8 mouse cellular contexts compared by ENCODE assay signal in the genomic region with DNA sequence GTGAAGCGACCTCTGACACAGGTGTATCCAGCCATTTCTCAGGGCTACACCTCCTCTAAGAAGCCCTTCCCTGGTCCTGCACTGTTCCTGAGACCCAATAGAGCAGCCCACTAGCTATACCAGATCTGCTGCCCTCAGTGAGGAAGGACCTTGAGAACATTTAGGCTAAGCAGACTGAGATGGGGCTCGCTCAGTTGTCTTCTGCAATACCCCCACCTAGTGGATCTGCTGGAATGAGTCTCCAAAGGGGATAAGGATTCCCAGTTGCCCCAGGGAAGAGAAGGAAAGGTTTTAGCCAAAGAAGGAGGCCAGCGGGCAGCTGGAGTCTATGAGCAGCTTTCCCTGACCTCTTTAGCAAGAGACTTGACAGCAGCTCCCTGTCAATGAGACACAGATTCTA. TPM values are rescaled to one million over a fixed set of nuclear protein-coding genes. Genes with fewer than 3 reads are reported as not detected.
A peak's percentile ranks its signal among the peaks of the same experiment; 100 is the strongest.
DNase-seq lines count a peak whose midpoint lies in the region; ATAC-seq lines count a peak whose summit lies in the region.

No protein-coding gene starts in this region.

- H3K4me3 ChIP-seq in hindbrain, embryonic 11.5 days (ENCODE audit: low read depth, low read length), result no peak overlapping the region
- no peak overlapping the region for H3K4me3 ChIP-seq in hindbrain, embryonic 12.5 days

- no peaks in the 10 kb centered on the region for H3K9me3 ChIP-seq in hindbrain, embryonic 11.5 days (ENCODE audit: control insufficient read depth, low read length)
- no peaks in the 10 kb centered on the region for H3K9me3 ChIP-seq in hindbrain, embryonic 12.5 days (replicated peaks)

- H3K27me3 ChIP-seq in hindbrain, embryonic 11.5 days (ENCODE audit: control insufficient read depth, insufficient read depth, low read length), result no peaks in the 10 kb centered on the region
- H3K27me3 ChIP-seq in hindbrain, embryonic 12.5 days, result no peaks in the 10 kb centered on the region

- no peak; the same call in 1 of the 2 replicates for ATAC-seq in hindbrain, embryonic 11.5 days (ENCODE audit: low FRiP score)
- ATAC-seq in hindbrain, embryonic 12.5 days (ENCODE audit: low FRiP score), result no peak
- ATAC-seq in megakaryocyte, adult 5-6 weeks (ENCODE audit: poor library complexity, severe bottlenecking), result no peak

- no peak overlapping the region for H3K9ac ChIP-seq in hindbrain, embryonic 11.5 days (ENCODE audit: low read depth, low read length)
- H3K9ac ChIP-seq in hindbrain, embryonic 12.5 days, result no peak overlapping the region

- 56% methylated on average over 3 of the region's 3 CpGs for WGBS in hindbrain, embryonic 11.5 days
- WGBS in hindbrain, embryonic 12.5 days, result 54% methylated on average over 3 of the region's 3 CpGs

- no peaks in the 10 kb centered on the region for H3K36me3 ChIP-seq in hindbrain, embryonic 11.5 days (ENCODE audit: control insufficient read depth, insufficient read depth, low read length)
- H3K36me3 ChIP-seq in hindbrain, embryonic 12.5 days, result no peaks in the 10 kb centered on the region

- H3K4me2 ChIP-seq in hindbrain, embryonic 11.5 days (replicated peaks; ENCODE audit: low read depth, low read length), result no peak overlapping the region
- no peak overlapping the region for H3K4me2 ChIP-seq in hindbrain, embryonic 12.5 days (replicated peaks)

- H3K4me1 ChIP-seq in hindbrain, embryonic 11.5 days (replicated peaks; ENCODE audit: control insufficient read depth, insufficient read depth, low read length), result no peaks in the 10 kb centered on the region
- no peaks in the 10 kb centered on the region for H3K4me1 ChIP-seq in hindbrain, embryonic 12.5 days

- DNase-seq in hindbrain, embryonic 11.5 days (ENCODE audit: low spot score), result peak; percentile 42
- peak; percentile 28 for DNase-seq in ZHBTc4 (ENCODE audit: low read depth, low spot score)
- DNase-seq in frontal cortex, adult 2 months (ENCODE audit: extremely low spot score in 1 of 2, low spot score in 1 of 2), result peak; percentile 14 to 79
- DNase-seq in left cerebral cortex, adult 18-20 months (ENCODE audit: low spot score in 2 of 2), result peak; percentile 35 to 55
- DNase-seq in retina, postnatal 1 day, result peak; percentile 75
- no peak for DNase-seq in gastrocnemius, postnatal 4 days (ENCODE audit: low spot score in 2 of 2)

- no peak overlapping the region for H3K27ac ChIP-seq in hindbrain, embryonic 11.5 days (ENCODE audit: low read depth, low read length)
- no peak overlapping the region for H3K27ac ChIP-seq in hindbrain, embryonic 12.5 days

RNA-seq across cellular contexts. Expression of gene Lgi2, which starts 42.1 kb away (rescaled TPM):
- 1.5 TPM in 2 replicates for polyA plus RNA-seq in hindbrain, embryonic 11.5 days (2014; fragmentation: Nextera tagmentation; extraction: Ambion mirVana)
- 1.8 and 1.9 TPM in 2 replicates for polyA plus RNA-seq in hindbrain, embryonic 12.5 days (2016; fragmentation: Nextera tagmentation; extraction: Ambion mirVana)
- 21.3 and 22.5 TPM in 2 replicates for polyA plus RNA-seq in frontal cortex, adult 2 months (2012; rRNA removed)
- total RNA-seq in left cerebral cortex, adult 18-20 months (2021), result 10 to 100 TPM; 45.5 to 51.1 TPM
- not detected in 2 replicates for total RNA-seq in megakaryocyte, adult 5-6 weeks (2015)
- total RNA-seq in megakaryocyte, adult 5-6 weeks (2017), result not detected in 2 replicates
- 10 to 100 TPM in 1 of 2 experiments, 1 to 10 TPM in 1; 8.7 to 10.6 TPM for total RNA-seq in gastrocnemius, postnatal 4 days (2021)

RNA-seq across cellular contexts. Expression of gene Ccdc149, which starts 52.9 kb away (rescaled TPM):
- polyA plus RNA-seq in hindbrain, embryonic 11.5 days (2014; fragmentation: Nextera tagmentation; extraction: Ambion mirVana), result 3.1 and 3.4 TPM in 2 replicates
- 5.1 and 6.1 TPM in 2 replicates for polyA plus RNA-seq in hindbrain, embryonic 12.5 days (2016; fragmentation: Nextera tagmentation; extraction: Ambion mirVana)
- 32.8 and 41.8 TPM in 2 replicates for polyA plus RNA-seq in frontal cortex, adult 2 months (2012; rRNA removed)
- total RNA-seq in left cerebral cortex, adult 18-20 months (2021), result 10 to 100 TPM; 69.6 to 80.8 TPM
- 0.09 TPM in 1 of 2 replicates, not detected in the other for total RNA-seq in megakaryocyte, adult 5-6 weeks (2015)
- total RNA-seq in megakaryocyte, adult 5-6 weeks (2017), result not detected in 2 replicates
- total RNA-seq in gastrocnemius, postnatal 4 days (2021), result 1 to 10 TPM; 4.4 to 4.6 TPM

Comparison
In these comparisons a context has a peak if more than half of its experiments do, and no peak if none do; other contexts are left out.
1. DNase-seq: peak in hindbrain, embryonic 11.5 days (single experiment), ZHBTc4 (single experiment), frontal cortex, adult 2 months (2 of 2), left cerebral cortex, adult 18-20 months (2 of 2) and retina, postnatal 1 day (single experiment); none in gastrocnemius, postnatal 4 days (0 of 2).
2. RNA of gene Lgi2, which starts 42.1 kb away (total RNA-seq): 45.5 to 51.1 TPM in left cerebral cortex, adult 18-20 months and 8.7 to 10.6 TPM in gastrocnemius, postnatal 4 days; not detected in megakaryocyte, adult 5-6 weeks; every median in the first group is over 4 times any median in the second.
3. RNA of gene Ccdc149, which starts 52.9 kb away (total RNA-seq): 69.6 to 80.8 TPM in left cerebral cortex, adult 18-20 months; 4.4 to 4.6 TPM in gastrocnemius, postnatal 4 days and 0.09 TPM in megakaryocyte, adult 5-6 weeks; every median in the first group is over 10 times any median in the second.